Mouse (Mus musculus) granulocyte monocyte progenitor cell, adult 5-6 weeks (primary cell): Measurements from ENCODE around the gene Kcnh7. TPM values are rescaled to one million over a fixed set of nuclear protein-coding genes. Genes with fewer than 3 reads are reported as not detected.

Source experiments
- ATAC-seq: replicated peaks from 2 replicates; pipeline ENCODE4 v1.8.0; 2016; ENCODE audit warnings: mild to moderate bottlenecking, moderate TSS enrichment, inconsistent platforms; ENCODE audit not compliant: poor library complexity, severe bottlenecking
- total RNA-seq, 2 experiments: library from RNA; stranded (forward) in 1 of 2; stranded (reverse) in 1 of 2; fragments of 200-712, 200-1000 nt in 1 of 2; fragments of >200 nt in 1 of 2; fragmentation: Nextera tagmentation in 1 of 2; gene quantifications; 2 replicates each; pipeline ENCODE4 v1.2.3; 2014 to 2017

Gene Kcnh7
- total RNA-seq, 2 experiments from 2014 or later, result not detected

DNA sequence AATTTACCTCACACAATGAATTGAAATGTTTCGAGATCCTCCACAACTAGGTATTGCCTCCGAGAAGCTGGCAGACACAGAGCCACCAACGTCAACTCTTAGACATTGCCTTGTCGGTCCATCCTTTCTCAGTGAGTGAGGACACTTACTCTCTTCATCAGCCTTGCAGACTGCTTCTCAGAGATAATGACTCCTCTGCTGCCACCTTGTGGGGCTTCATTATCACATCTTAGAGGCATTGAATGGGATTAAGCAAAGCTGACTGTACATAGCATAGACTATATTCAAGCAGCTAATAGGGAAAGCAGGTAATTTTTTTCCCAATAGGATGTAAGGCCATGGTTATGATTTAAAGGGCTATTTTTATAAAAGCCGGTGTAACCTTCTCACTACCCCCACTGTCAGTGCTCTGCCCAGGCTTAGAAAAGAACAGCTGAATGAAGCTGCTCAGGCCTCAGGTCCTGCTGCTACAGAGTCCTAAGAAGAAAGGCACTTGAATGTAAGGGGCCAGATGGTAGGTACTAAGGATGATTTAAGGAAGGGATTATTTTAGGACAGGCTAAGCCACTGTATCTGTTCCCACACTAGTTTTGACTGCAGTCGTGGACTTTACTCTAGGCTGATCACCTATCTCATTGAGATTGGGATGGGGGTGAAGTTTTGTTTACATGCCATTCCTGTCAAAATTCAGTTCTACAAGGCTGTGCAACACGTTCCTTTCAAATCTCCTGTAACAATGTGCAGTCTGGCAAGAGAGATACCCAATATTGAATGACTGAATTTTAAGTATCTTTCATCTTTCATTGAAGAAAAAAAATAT, 529.4 kb downstream of the Kcnh7 start:
- ATAC-seq, result peak; percentile 85

DNA sequence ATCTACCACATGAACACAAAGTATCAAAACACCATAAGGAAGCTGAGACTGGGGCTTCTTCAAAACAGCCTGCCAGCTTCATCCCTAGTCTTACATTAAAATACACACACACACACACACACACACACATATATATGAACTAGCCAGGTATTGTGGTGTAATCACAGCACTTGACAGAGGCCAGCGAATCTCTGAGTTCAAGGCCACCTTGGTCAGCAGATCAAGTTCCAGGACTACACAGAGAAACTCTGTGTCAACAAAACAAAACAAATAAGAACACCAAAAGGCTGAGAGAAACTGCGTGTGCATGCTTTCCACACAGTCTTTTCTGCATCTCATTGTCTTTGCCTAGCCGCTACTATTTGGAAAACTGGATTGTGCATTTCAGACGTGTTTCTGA, 531.6 kb downstream of the Kcnh7 start:
- no peak for ATAC-seq

DNA sequence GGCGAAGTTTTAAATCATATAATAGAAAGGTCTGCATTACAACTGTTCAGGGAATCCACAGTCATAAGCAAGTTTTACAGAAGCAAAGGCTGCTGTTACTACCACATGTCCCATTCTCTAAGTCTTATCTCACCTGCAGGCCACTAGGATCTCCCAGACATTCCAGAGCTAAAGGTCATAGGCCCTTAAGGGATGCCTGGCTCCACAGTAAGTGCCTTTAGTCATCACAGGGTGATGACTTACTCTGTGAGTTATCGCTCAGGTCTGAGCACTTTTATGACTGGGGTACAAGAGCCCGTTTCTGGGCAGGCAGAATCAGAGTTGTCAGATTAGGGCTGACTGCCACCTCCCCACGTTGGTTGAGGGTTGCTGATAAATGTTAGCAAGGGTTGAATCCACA, 532.2 kb downstream of the Kcnh7 start:
- no peak for ATAC-seq

DNA sequence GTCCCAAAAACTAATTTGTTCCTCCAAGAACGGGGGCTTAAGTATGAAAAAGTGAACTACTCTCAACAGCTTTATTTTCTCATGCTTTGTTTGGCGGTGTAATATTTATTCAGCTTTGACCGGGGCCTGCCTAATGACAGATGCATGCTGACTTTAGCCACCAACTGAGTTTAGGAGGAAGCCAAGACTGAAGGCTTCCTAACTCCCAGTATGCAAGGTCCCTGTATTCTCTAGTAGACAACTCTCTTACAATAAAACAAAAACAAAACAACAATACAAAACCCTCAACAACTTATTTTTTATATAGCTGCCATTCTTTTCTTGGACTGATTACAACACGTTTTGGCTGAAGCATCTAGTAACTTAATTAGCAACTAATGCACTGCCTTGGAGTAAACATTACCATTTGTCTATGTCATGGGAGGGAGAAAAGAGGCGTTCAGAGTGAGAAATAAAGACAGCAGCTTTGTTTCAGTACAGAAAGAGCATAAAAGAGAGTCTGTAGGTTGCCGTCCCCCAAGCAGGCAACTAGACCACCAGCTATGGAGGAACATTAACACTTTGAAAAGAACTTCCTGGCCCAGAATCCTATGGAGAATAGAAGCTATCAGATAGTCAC, 537.3 kb downstream of the Kcnh7 start:
- no peak for ATAC-seq

DNA sequence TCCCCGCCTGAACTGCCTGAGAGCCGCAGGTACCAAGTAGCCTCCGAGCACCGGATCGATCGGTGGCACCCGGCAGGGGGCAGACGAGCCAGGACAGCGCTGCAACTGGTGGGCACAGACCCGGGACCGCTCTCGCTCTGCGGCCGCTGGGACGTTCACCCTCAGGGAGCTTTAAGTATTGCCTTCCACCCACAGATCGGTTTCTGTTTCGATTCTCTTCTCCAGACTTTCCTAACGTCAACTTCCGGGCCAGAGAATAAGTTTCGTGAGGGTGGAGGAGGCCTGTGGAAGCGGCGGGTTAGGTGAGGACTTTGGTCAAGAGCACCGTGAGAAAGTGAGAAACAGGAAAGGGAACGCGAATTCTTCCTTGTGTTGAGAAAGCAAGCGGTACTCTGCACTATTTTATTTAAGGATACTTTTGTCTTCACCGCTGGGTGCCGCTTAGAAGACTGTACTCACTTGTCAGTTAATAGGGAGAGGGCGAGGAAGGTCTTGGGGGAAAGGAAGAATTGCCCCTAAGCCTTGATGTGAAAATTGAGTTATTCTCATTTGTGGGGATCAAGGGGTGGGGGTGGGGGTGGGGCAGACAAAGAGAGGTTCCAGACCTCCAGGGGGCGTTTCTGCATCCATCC, 538.0 kb downstream of the Kcnh7 start, which contains the start of gene Ifih1:
Gene Ifih1, minus strand, starts transcription at position 242 of the 632 bp plus-strand sequence.
- peak; percentile 90 for ATAC-seq

DNA sequence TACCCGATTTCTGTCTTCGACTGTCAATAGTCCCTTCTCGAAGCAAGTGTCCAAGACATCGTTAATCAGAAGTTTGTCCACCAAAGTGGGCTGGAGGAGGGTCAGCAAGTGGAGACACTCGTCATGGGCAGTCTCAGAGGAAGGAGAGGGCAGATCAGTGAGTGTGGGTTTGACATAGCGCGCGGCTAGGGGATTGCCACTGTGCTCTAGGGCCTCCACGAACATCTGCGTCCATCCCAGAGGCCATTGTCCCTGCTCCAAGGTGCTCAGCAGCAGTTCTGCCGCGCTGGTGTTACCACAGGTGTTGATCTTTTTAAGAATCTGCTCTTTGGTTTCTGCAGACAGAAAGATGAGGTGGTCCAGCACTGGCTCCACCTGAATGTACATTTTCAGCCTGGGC, 538.6 kb downstream of the Kcnh7 start:
- peak; percentile 24 for ATAC-seq

DNA sequence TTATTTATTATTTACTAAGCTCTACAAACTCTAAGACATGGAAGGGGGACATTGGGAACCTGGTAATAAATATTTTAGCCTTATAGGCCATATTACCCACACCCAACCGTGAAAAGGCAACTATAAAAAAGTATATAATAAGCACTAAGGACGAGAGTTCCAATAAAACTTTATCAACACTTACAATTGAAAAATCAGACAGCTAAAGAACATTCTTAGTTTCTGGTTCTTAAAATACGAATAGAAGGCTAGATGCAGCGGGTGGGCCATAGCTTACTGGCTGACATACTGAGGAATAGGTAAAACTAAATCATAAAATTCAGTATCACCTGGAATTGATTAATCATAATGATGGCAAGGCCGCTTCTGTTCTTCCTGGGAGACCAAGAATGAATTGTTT, 539.2 kb downstream of the Kcnh7 start:
- ATAC-seq, result no peak
